Mouse (Mus musculus): Measurements from ENCODE around the gene Clec9a. TPM values are rescaled to one million over a fixed set of nuclear protein-coding genes. Genes with fewer than 3 reads are reported as not detected.

The Clec9a gene
- 0.10 and 0.23 TPM in 2 replicates for polyA plus RNA-seq (2015; fragmentation: Nextera tagmentation; extraction: Ambion mirVana)

DNA sequence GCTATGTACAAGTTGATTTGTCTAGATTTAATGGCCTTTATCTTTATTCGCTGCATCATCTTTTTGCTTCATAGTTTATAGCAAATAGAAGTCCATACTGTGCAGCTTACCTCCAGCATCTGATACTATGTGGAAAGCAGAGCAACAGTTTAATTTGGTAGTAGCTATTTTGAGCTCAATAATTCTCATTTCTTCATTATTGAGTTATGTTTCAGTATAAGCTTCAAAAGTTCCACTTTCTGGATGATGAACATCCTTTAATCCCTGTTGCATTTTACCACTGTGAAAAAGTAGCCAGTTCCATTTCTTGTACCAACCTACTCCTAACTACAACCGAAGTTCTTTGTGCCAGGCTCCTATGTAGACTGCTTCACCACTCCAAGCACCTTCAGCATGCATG is at the start of gene Clec9a:
Gene Clec9a (plus strand): TSS at position 301 of the 400 bp plus-strand sequence.

DNA sequence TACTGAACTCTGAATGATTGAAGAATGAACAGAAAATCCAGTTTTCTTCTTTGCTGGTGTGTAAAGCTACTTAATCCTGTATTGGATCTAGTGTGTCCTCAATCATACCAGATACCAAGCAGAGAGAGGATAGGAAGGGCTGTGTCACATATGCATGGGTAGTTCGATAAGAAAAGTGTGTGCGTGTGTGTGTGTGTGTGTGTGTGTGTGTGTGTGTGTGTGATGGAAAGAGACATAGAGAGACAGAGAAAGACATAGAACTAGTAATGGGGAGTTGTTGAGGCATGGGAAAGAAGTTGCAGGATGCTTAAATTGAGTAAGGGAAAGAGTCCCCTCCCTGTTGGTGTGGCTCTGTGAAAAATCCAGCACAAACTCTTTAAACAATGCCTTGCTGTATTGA is 22.9 kb upstream of the Clec9a start, which contains the start of gene Clec12b:
Gene Clec12b (minus strand): TSS at position 101 of the 400 bp plus-strand sequence.

GRCm38 (mm10) chr6:129396997-129397396 is 11.7 kb upstream of the Clec9a start, which contains the start of gene Clec1b:
Gene Clec1b, plus strand, starts transcription at chr6:129397297.

GRCm38 (mm10) chr6:129451411-129452039 is 42.9 kb downstream of the Clec9a start, which contains the start of gene Clec1a:
Gene Clec1a, minus strand, starts transcription at chr6:129452000.

Other genes with a start within 250 kb of the Clec9a start
- gene Clec2d, start 228.2 kb upstream of the Clec9a start, polyA plus RNA-seq (2015; fragmentation: Nextera tagmentation; extraction: Ambion mirVana) = 0.74 and 0.84 TPM in 2 replicates
- gene Cd69, start 133.4 kb upstream of the Clec9a start, polyA plus RNA-seq (2015; fragmentation: Nextera tagmentation; extraction: Ambion mirVana) = 0.38 and 0.74 TPM in 2 replicates
- not detected in 2 replicates for gene 4922502D21Rik, start 77.1 kb upstream of the Clec9a start, polyA plus RNA-seq (2015; fragmentation: Nextera tagmentation; extraction: Ambion mirVana)
- 0.10 and 0.12 TPM in 2 replicates for gene Clec12a, start 66.2 kb upstream of the Clec9a start, polyA plus RNA-seq (2015; fragmentation: Nextera tagmentation; extraction: Ambion mirVana)
- gene Clec12b, start 23.0 kb upstream of the Clec9a start, polyA plus RNA-seq (2015; fragmentation: Nextera tagmentation; extraction: Ambion mirVana) = 0.28 and 1.3 TPM in 2 replicates
- gene Clec1b, start 11.6 kb upstream of the Clec9a start, polyA plus RNA-seq (2015; fragmentation: Nextera tagmentation; extraction: Ambion mirVana) = 0.10 and 0.22 TPM in 2 replicates
- gene Clec1a, start 43.1 kb downstream of the Clec9a start, polyA plus RNA-seq (2015; fragmentation: Nextera tagmentation; extraction: Ambion mirVana) = 4.0 and 5.0 TPM in 2 replicates
- gene Olr1, start 98.3 kb downstream of the Clec9a start, polyA plus RNA-seq (2015; fragmentation: Nextera tagmentation; extraction: Ambion mirVana) = 0.27 TPM in 1 of 2 replicates, not detected in the other
- not detected in 2 replicates for gene Tmem52b, start 103.7 kb downstream of the Clec9a start, polyA plus RNA-seq (2015; fragmentation: Nextera tagmentation; extraction: Ambion mirVana)
- 31.6 and 33.9 TPM in 2 replicates for gene Gabarapl1, start 124.3 kb downstream of the Clec9a start, polyA plus RNA-seq (2015; fragmentation: Nextera tagmentation; extraction: Ambion mirVana)
- gene Klre1, start 169.0 kb downstream of the Clec9a start, polyA plus RNA-seq (2015; fragmentation: Nextera tagmentation; extraction: Ambion mirVana) = not detected in 2 replicates
- 0.19 and 0.52 TPM in 2 replicates for gene Klrd1, start 182.9 kb downstream of the Clec9a start, polyA plus RNA-seq (2015; fragmentation: Nextera tagmentation; extraction: Ambion mirVana)
- 0.13 TPM in 1 of 2 replicates, not detected in the other for gene Klrk1, start 215.0 kb downstream of the Clec9a start, polyA plus RNA-seq (2015; fragmentation: Nextera tagmentation; extraction: Ambion mirVana)
- not detected in 2 replicates for gene Klrc3, start 234.5 kb downstream of the Clec9a start, polyA plus RNA-seq (2015; fragmentation: Nextera tagmentation; extraction: Ambion mirVana)

Data from skeletal muscle tissue, postnatal 0 days (tissue).